In the genomic region with DNA sequence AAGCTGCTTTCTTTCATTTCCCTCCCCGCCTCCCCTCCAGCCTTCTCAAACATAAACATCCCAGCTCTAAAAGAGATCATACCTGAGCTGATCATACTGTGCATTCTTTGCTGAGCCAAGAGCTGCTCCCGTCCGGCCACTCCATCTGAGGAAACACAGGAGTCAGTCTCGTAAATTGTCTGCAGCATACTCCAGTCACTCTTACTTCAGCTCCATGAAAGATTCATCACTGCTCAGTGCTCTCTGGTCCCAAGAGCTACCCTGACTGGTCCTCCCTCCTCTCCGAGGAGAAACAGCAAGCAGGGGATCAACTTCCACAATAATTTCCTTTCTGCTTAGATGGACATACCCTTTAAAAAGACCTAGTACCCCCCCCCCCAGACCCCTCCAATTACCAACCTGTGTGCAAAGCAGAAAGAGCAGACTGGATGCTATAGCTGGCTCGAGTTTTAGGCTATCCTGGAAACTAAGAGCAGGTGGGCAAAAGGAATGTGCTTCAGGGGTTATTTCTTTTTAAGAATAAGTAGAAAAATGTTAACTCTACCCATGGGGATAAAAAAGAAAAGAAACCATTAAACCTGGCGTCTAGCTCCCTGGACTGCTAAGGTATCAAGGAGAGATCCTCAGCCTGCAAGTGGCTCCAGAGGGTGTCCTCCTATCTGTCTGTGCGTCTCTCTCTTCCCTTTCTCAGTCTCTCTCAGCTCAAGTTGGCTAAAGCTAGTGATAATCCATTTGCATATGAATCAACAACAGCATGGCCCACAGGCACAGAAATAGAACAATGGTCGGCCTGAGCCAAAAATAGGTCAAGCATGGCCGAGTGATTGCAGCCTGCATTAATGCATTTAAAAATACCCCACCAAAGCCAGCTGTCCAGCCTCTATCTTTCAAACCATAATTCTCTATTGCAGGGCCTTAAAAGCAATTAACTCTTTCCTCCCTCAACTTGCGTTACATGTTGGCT, we compare ENCODE assay signal across 8 mouse cellular contexts.
A peak's percentile ranks its signal among the peaks of the same experiment; 100 is the strongest.
DNase-seq lines count a peak whose midpoint lies in the region; ATAC-seq and TF ChIP-seq lines count a peak whose summit lies in the region.

No protein-coding gene starts in this region.

- intact Hi-C loops in left cerebral cortex, postnatal 14 days (cut with DNase I): loop anchor here (2.0 kb wide), 1 partner anchor 30 kb away; no protein-coding TSS in a partner anchor

- DNase-seq in adrenal gland, postnatal 14 days: peak; percentile 9
- no peak for DNase-seq in adrenal gland, postnatal 25 days
- DNase-seq in Patski (ENCODE audit: low read depth, low spot score): peak; percentile 20
- peak; percentile 61 to 63 for DNase-seq in left cerebral cortex, postnatal 14 days (ENCODE audit: low spot score in 2 of 2)

- H3K9me3 ChIP-seq in embryonic facial prominence, embryonic 12.5 days: no peaks in the 10 kb centered on the region
- H3K9me3 ChIP-seq in heart, embryonic 16.5 days (replicated peaks; ENCODE audit: control insufficient read depth, low read length): no peaks in the 10 kb centered on the region

- peaks cover 20% of the 10 kb centered on the region for H3K4me1 ChIP-seq in embryonic facial prominence, embryonic 12.5 days
- peaks cover 9% of the 10 kb centered on the region for H3K4me1 ChIP-seq in heart, embryonic 16.5 days (ENCODE audit: control insufficient read depth, insufficient read depth, low read length)
- H3K4me1 ChIP-seq in olfactory bulb, adult 2 months (ENCODE audit: control insufficient read depth, insufficient read depth, low read length): peaks cover 5% of the 10 kb centered on the region; the same call in 1 of the 2 replicates

- no peak overlapping the region for H3K9ac ChIP-seq in embryonic facial prominence, embryonic 12.5 days
- H3K9ac ChIP-seq in heart, embryonic 16.5 days (ENCODE audit: low read length): peak overlapping the region; percentile 75

- no peaks in the 10 kb centered on the region for H3K36me3 ChIP-seq in embryonic facial prominence, embryonic 12.5 days
- no peaks in the 10 kb centered on the region for H3K36me3 ChIP-seq in heart, embryonic 16.5 days (ENCODE audit: control insufficient read depth, insufficient read depth)

- peak; percentile 89 for ATAC-seq in Patski
- peak; percentile 52; the same call in 1 of the 2 replicates for ATAC-seq in embryonic facial prominence, embryonic 12.5 days (ENCODE audit: insufficient number of reproducible peaks, insufficient read depth, low FRiP score, low TSS enrichment)
- peak; percentile 89 for ATAC-seq in heart, embryonic 16.5 days (replicated peaks; ENCODE audit: extremely low read depth, insufficient read depth, low FRiP score)
- ATAC-seq in erythroblast, adult 5-6 weeks (replicated peaks; ENCODE audit: low FRiP score, poor library complexity, severe bottlenecking): no peak

- no peak overlapping the region for H3K4me3 ChIP-seq in embryonic facial prominence, embryonic 12.5 days
- peak overlapping the region; percentile 58 for H3K4me3 ChIP-seq in heart, embryonic 16.5 days (ENCODE audit: low read length)
- H3K4me3 ChIP-seq in olfactory bulb, adult 2 months (ENCODE audit: insufficient read depth, low read depth, low read length): peak overlapping the region; percentile 57

- WGBS in embryonic facial prominence, embryonic 12.5 days: 13% methylated on average over 11 of the region's 11 CpGs
- 15% methylated on average over 11 of the region's 11 CpGs for WGBS in heart, embryonic 16.5 days
- 6% methylated on average over 11 of the region's 11 CpGs for WGBS in olfactory bulb, adult 2 months

- POLR2A ChIA-PET in Patski (lab: Charles Lee): no interaction called here

- peaks cover 3% of the 10 kb centered on the region for H3K27me3 ChIP-seq in Patski
- no peaks in the 10 kb centered on the region for H3K27me3 ChIP-seq in embryonic facial prominence, embryonic 12.5 days
- no peaks in the 10 kb centered on the region for H3K27me3 ChIP-seq in heart, embryonic 16.5 days (ENCODE audit: control insufficient read depth, insufficient read depth, low read length)

- H3K27ac ChIP-seq in embryonic facial prominence, embryonic 12.5 days: no peak overlapping the region
- H3K27ac ChIP-seq in heart, embryonic 16.5 days (ENCODE audit: low read length): peak overlapping the region; percentile 89
- peak overlapping the region; percentile 95 for H3K27ac ChIP-seq in olfactory bulb, adult 2 months (ENCODE audit: insufficient read depth, low read depth, low read length)

- CTCF ChIA-PET in Patski (lab: Charles Lee): interaction anchor here (1.0 kb wide), 1 partner anchor 10 kb away, joined by 3 read pairs; no protein-coding TSS in a partner anchor

- peak overlapping the region; percentile 41 for H3K4me2 ChIP-seq in embryonic facial prominence, embryonic 12.5 days (replicated peaks)
- H3K4me2 ChIP-seq in heart, embryonic 16.5 days (ENCODE audit: low read depth, low read length): peak overlapping the region; percentile 64

- TF ChIP-seq CTCF in Patski (IDR thresholded peaks at IDR 0.05): no peak
- TF ChIP-seq CTCF in olfactory bulb, adult 2 months (IDR thresholded peaks at IDR 0.05; ENCODE audit: insufficient read depth, low read depth, low read length): no peak

- no peak for TF ChIP-seq POLR2A in olfactory bulb, adult 2 months (IDR thresholded peaks at IDR 0.05; ENCODE audit: insufficient read depth, low read depth, low read length)

- in situ Hi-C loops in Patski (cut with MboI; ENCODE audit: low pct_unique_long_range_greater_than_20kb): no loop called here
